Mouse (Mus musculus) limb, embryonic 13.5 days (tissue): ENCODE measurements around the gene Rer1. TPM values are rescaled to one million over a fixed set of nuclear protein-coding genes. Genes with fewer than 3 reads are reported as not detected.

ENCODE experiments used
- ATAC-seq: fragments of 200-750 bp; cut with Nextera tagmentation; 2 replicates; pipeline ENCODE4 v1.8.0; 2017; ENCODE audit warnings: low read depth, moderate number of reproducible peaks, moderate TSS enrichment; ENCODE audit not compliant: low FRiP score
- H3K27ac ChIP-seq: fragments of 300-500 bp; sonication (generic); 2 replicates; pipeline ENCODE4 v1.5.1; 2015; ENCODE audit warnings: inconsistent platforms, mild to moderate bottlenecking, moderate library complexity
- H3K27me3 ChIP-seq: fragments of 300-500 bp; sonication (generic); 2 replicates; pipeline ENCODE4 v1.6.1; 2015; ENCODE audit warnings: mild to moderate bottlenecking, inconsistent platforms
- H3K36me3 ChIP-seq: fragments of 300-500 bp; sonication (generic); 2 replicates; pipeline ENCODE4 v1.6.1; 2015; ENCODE audit warnings: inconsistent platforms, mild to moderate bottlenecking, moderate library complexity
- H3K4me1 ChIP-seq: fragments of 300-500 bp; sonication (generic); 2 replicates; pipeline ENCODE4 v1.6.1; 2015; ENCODE audit warnings: inconsistent platforms
- H3K4me2 ChIP-seq: fragments of 300-500 bp; sonication (generic); replicated peaks from 2 replicates; pipeline ENCODE4 v1.6.1; 2015; ENCODE audit warnings: inconsistent platforms, mild to moderate bottlenecking, moderate library complexity
- H3K4me3 ChIP-seq: fragments of 300-500 bp; sonication (generic); 2 replicates; pipeline ENCODE4 v1.5.1; 2015; ENCODE audit warnings: moderate library complexity, mild to moderate bottlenecking, inconsistent platforms
- H3K9ac ChIP-seq: fragments of 300-500 bp; sonication (generic); 2 replicates; pipeline ENCODE4 v1.6.1; 2015; ENCODE audit warnings: mild to moderate bottlenecking, inconsistent platforms
- H3K9me3 ChIP-seq: fragments of 300-500 bp; sonication (generic); 2 replicates; pipeline ENCODE4 v1.6.1; 2016; ENCODE audit warnings: inconsistent platforms
- WGBS: fragments of 180-500 bp; shearing (Covaris S2); methylation state at CpG from one replicate; pipeline ENCODE4 v1.1.7; 2015; 5-methylcytosine and 5-hydroxymethylcytosine counted together
- polyA plus RNA-seq: library from polyadenylated mRNA; unstranded; fragments of >200 nt; fragmentation: Nextera tagmentation; extraction: Ambion mirVana; gene quantifications from 2 replicates; pipeline ENCODE4 v1.2.1, GENCODE M21; 2015

The Rer1 gene
- polyA plus RNA-seq, 1 experiment from 2014 or later, result 149 TPM

- H3K27ac ChIP-seq, result no peak overlapping the region
- no peaks in the 10 kb centered on the region for H3K36me3 ChIP-seq
- 67% methylated on average over 6 of the region's 6 CpGs for WGBS
- no peak overlapping the region for H3K4me3 ChIP-seq
- no peaks in the 10 kb centered on the region for H3K9me3 ChIP-seq
- H3K9ac ChIP-seq, result no peak overlapping the region
- no peak overlapping the region for H3K4me2 ChIP-seq
- no peak for ATAC-seq
- peaks cover 85% of the 10 kb centered on the region for H3K27me3 ChIP-seq
- H3K4me1 ChIP-seq, result peaks cover 10% of the 10 kb centered on the region
Measured at GRCm38 (mm10) chr4:155040696-155041095, 45.5 kb downstream of the Rer1 start.

GRCm38 (mm10) chr4:155040197-155040596, 46.0 kb downstream of the Rer1 start:
- Histone ChIP-seq H3K27me3 (peaks cover 80% of the 10 kb centered on the region), H3K4me3 (no peak overlapping the region), H3K9me3 (no peaks in the 10 kb centered on the region), H3K27ac (no peak overlapping the region), H3K36me3 (no peaks in the 10 kb centered on the region), H3K9ac (no peak overlapping the region), H3K4me2 (no peak overlapping the region), H3K4me1 (peaks cover 10% of the 10 kb centered on the region)
- no peak for ATAC-seq
- WGBS, result 61% methylated on average over 9 of the region's 9 CpGs

GRCm38 (mm10) chr4:155034787-155035186, 51.4 kb downstream of the Rer1 start:
- no peak overlapping the region for H3K9ac ChIP-seq
- peaks cover 67% of the 10 kb centered on the region for H3K27me3 ChIP-seq
- H3K36me3 ChIP-seq, result no peaks in the 10 kb centered on the region
- no peak overlapping the region for H3K4me3 ChIP-seq
- no peak for ATAC-seq
- no peak overlapping the region for H3K4me2 ChIP-seq
- 62% methylated on average over 13 of the region's 13 CpGs for WGBS
- H3K9me3 ChIP-seq, result no peaks in the 10 kb centered on the region
- H3K27ac ChIP-seq, result no peak overlapping the region
- H3K4me1 ChIP-seq, result 0 out of 2 replicates have a peak, but pooled peaks cover 12% of the 10 kb centered on the region

DNA sequence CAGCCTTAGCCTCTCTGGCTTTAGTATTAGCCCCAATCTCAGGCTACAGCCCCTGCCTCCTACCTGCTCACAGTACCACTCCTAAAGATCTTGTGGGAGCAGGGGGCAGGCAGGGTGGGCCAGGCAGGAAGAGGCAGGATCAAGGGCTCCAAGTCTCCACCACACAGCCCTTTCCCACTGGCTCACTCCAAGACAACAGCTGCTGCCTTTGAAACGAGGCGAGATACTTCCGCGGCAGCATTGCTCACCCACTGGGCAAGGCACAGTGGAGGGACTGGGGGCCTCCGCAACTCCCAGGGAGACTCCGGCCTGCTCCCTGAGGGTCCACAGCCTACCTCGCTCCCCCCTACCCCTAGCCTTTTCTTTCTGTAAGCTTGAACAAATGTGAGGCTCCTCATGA, 52.0 kb downstream of the Rer1 start:
- H3K4me3 ChIP-seq, result no peak overlapping the region
- no peak overlapping the region for H3K27ac ChIP-seq
- H3K27me3 ChIP-seq, result peaks cover 61% of the 10 kb centered on the region
- 0 out of 2 replicates have a peak, but pooled peaks cover 12% of the 10 kb centered on the region for H3K4me1 ChIP-seq
- H3K9me3 ChIP-seq, result no peaks in the 10 kb centered on the region
- no peak for ATAC-seq
- H3K4me2 ChIP-seq, result no peak overlapping the region
- WGBS, result 25% methylated on average over 7 of the region's 7 CpGs
- no peak overlapping the region for H3K9ac ChIP-seq
- no peaks in the 10 kb centered on the region for H3K36me3 ChIP-seq

DNA sequence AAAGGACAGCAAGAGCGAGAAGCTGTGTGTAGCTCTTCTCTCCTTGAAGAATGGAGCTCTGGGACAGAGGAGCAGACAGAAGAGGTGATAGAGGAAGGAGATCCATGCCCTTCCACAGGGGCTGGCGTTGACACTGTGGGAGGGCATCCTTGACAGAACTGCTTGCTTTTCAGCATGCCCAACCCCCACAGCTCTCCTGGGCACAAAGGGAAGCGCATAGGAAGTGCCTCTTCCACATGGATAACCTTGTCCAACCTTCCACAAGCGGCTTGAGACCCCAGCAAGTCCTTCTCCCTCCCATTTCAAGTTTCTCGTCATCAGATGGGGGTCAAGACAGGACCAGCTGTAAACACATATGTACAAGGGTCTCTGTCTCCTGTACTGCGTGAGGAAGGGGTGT, 53.1 kb downstream of the Rer1 start:
- no peak overlapping the region for H3K4me2 ChIP-seq
- H3K4me1 ChIP-seq, result 0 out of 2 replicates have a peak, but pooled peaks cover 12% of the 10 kb centered on the region
- H3K4me3 ChIP-seq, result no peak overlapping the region
- WGBS, result 45% methylated on average over 6 of the region's 6 CpGs
- H3K9me3 ChIP-seq, result no peaks in the 10 kb centered on the region
- no peaks in the 10 kb centered on the region for H3K36me3 ChIP-seq
- ATAC-seq, result no peak
- no peak overlapping the region for H3K27ac ChIP-seq
- H3K27me3 ChIP-seq, result peaks cover 57% of the 10 kb centered on the region
- H3K9ac ChIP-seq, result no peak overlapping the region

DNA sequence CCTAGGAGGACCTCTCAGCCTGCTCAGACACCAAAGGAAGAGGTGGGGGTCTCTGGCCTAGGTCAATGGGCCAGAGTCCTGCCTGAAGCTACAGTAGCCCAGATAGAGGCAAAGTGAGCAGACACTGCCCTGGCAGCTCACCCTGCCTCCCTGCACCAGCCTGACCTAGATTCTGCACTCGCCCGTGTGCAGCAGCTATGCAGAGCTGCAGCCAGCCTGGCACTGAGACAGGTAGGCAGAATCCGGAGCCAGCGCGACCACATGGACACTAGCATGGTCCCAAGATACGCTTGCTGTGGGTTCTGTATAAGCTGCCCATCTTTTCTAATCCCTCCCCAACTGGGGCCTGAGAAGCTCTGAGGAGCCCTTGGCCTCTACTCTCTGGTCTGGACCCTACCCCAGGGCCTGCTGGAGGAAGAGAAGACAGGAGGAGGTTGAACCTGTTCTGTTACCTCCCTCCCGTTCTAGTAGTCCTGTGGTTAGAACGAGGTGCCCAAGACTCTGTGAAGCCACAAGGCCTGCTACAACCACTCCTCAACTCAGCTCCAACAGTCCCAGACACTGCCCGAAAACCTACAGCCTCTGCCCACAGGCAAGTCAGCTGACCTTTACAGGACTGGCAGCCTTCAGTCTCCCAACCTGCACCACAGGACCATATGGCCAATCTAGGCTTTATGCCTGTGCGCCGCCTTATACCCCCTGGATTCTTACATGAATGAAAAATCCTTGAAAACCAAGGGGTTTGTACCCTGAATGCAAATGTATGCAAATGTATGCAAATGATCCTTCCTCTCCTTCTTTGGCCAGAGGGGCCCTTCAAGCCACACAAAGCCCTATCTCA, 61.8 kb downstream of the Rer1 start:
- H3K36me3 ChIP-seq, result no peaks in the 10 kb centered on the region
- no peak overlapping the region for H3K27ac ChIP-seq
- 88% methylated on average over 11 of the region's 11 CpGs for WGBS
- H3K9ac ChIP-seq, result no peak overlapping the region
- H3K4me2 ChIP-seq, result no peak overlapping the region
- H3K9me3 ChIP-seq, result 0 out of 2 replicates have a peak, but pooled peaks cover 4% of the 10 kb centered on the region
- H3K27me3 ChIP-seq, result no peaks in the 10 kb centered on the region
- no peak overlapping the region for H3K4me3 ChIP-seq
- H3K4me1 ChIP-seq, result peaks cover 11% of the 10 kb centered on the region
- no peak for ATAC-seq

Other genes starting within 250 kb of the Rer1 start
- 0.27 and 0.32 TPM in 2 replicates for gene Ttc34, start 248.9 kb downstream of the Rer1 start, polyA plus RNA-seq
- gene Mmel1, start 216.8 kb downstream of the Rer1 start, polyA plus RNA-seq, result 0.05 and 0.23 TPM in 2 replicates
- 44.3 and 45.1 TPM in 2 replicates for gene Fam213b, start 187.2 kb downstream of the Rer1 start, polyA plus RNA-seq
- 1.2 and 1.8 TPM in 2 replicates for gene Tnfrsf14, start 157.8 kb downstream of the Rer1 start, polyA plus RNA-seq
- gene Hes5, start 125.5 kb downstream of the Rer1 start, polyA plus RNA-seq, result 0.94 and 2.3 TPM in 2 replicates
- gene Pank4, start 122.3 kb downstream of the Rer1 start, polyA plus RNA-seq, result 46.0 and 48.2 TPM in 2 replicates
- 3.6 and 4.1 TPM in 2 replicates for gene Plch2, start 29.6 kb downstream of the Rer1 start, polyA plus RNA-seq
- gene Pex10, start 19.4 kb downstream of the Rer1 start, polyA plus RNA-seq, result 22.3 and 22.6 TPM in 2 replicates
- gene Morn1, start 195 bp upstream of the Rer1 start, polyA plus RNA-seq, result 4.9 and 7.5 TPM in 2 replicates
- gene Ski, start 136.2 kb upstream of the Rer1 start, polyA plus RNA-seq, result 24.4 and 24.8 TPM in 2 replicates
- gene Faap20, start 163.4 kb upstream of the Rer1 start, polyA plus RNA-seq, result 92.1 and 97.8 TPM in 2 replicates